Mouse (Mus musculus): ENCODE measurements around the gene Ss18l1. TPM values are rescaled to one million over a fixed set of nuclear protein-coding genes. Genes with fewer than 3 reads are reported as not detected.

Ss18l1 gene
- polyA plus RNA-seq, 1 experiment from 2014 or later: 5.5 TPM

GRCm38 (mm10) chr2:180013686-180014085 is 28.6 kb upstream of the Ss18l1 start:
- Histone ChIP-seq H3K27ac (replicated peaks; ENCODE audit: low read depth, low read length) (no peak overlapping the region), H3K4me2 (ENCODE audit: low read depth, severe bottlenecking) (no peak overlapping the region), H3K4me3 (ENCODE audit: low read depth, low read length) (no peak overlapping the region), H3K9me3 (ENCODE audit: control insufficient read depth, low read length) (no peaks in the 10 kb centered on the region), H3K36me3 (ENCODE audit: control insufficient read depth, insufficient read depth, low read length) (no peaks in the 10 kb centered on the region), H3K27me3 (ENCODE audit: control insufficient read depth, insufficient read depth, low read length) (no peaks in the 10 kb centered on the region), H3K9ac (ENCODE audit: low read length) (no peak overlapping the region), H3K4me1 (ENCODE audit: control insufficient read depth, insufficient read depth, low read length) (peaks cover 2% of the 10 kb centered on the region; the same call in 1 of the 2 replicates)
- DNase-seq (ENCODE audit: low spot score) (no peak), ATAC-seq (ENCODE audit: insufficient number of reproducible peaks, low FRiP score, low TSS enrichment, low read depth) (no peak)
- 93% methylated on average over 7 of the region's 7 CpGs for WGBS

- Histone ChIP-seq H3K4me3 (ENCODE audit: low read depth, low read length) (no peak overlapping the region), H3K27me3 (ENCODE audit: control insufficient read depth, insufficient read depth, low read length) (peaks cover 8% of the 10 kb centered on the region; the same call in 1 of the 2 replicates), H3K36me3 (ENCODE audit: control insufficient read depth, insufficient read depth, low read length) (no peaks in the 10 kb centered on the region), H3K4me2 (ENCODE audit: low read depth, severe bottlenecking) (no peak overlapping the region), H3K9me3 (ENCODE audit: control insufficient read depth, low read length) (no peaks in the 10 kb centered on the region), H3K27ac (replicated peaks; ENCODE audit: low read depth, low read length) (no peak overlapping the region), H3K9ac (ENCODE audit: low read length) (no peak overlapping the region), H3K4me1 (ENCODE audit: control insufficient read depth, insufficient read depth, low read length) (peaks cover 2% of the 10 kb centered on the region; the same call in 1 of the 2 replicates)
- 86% methylated on average over 4 of the region's 4 CpGs for WGBS
- DNase-seq (ENCODE audit: low spot score) (no peak), ATAC-seq (ENCODE audit: insufficient number of reproducible peaks, low FRiP score, low TSS enrichment, low read depth) (no peak)
Measured at GRCm38 (mm10) chr2:180017632-180018031, 24.7 kb upstream of the Ss18l1 start.

- Histone ChIP-seq H3K27ac (replicated peaks; ENCODE audit: low read depth, low read length) (no peak overlapping the region), H3K4me2 (ENCODE audit: low read depth, severe bottlenecking) (no peak overlapping the region), H3K9ac (ENCODE audit: low read length) (no peak overlapping the region), H3K9me3 (ENCODE audit: control insufficient read depth, low read length) (no peaks in the 10 kb centered on the region), H3K27me3 (ENCODE audit: control insufficient read depth, insufficient read depth, low read length) (peaks cover 16% of the 10 kb centered on the region), H3K4me3 (ENCODE audit: low read depth, low read length) (no peak overlapping the region), H3K4me1 (ENCODE audit: control insufficient read depth, insufficient read depth, low read length) (peaks cover 2% of the 10 kb centered on the region; the same call in 1 of the 2 replicates), H3K36me3 (ENCODE audit: control insufficient read depth, insufficient read depth, low read length) (no peaks in the 10 kb centered on the region)
- no peak for DNase-seq (ENCODE audit: low spot score)
- ATAC-seq (ENCODE audit: insufficient number of reproducible peaks, low FRiP score, low TSS enrichment, low read depth): no peak
- WGBS: 74% methylated on average over 9 of the region's 9 CpGs
Measured at GRCm38 (mm10) chr2:180018573-180018972, 23.7 kb upstream of the Ss18l1 start.

GRCm38 (mm10) chr2:180020091-180020661 is 22.1 kb upstream of the Ss18l1 start:
- no peaks in the 10 kb centered on the region for H3K36me3 ChIP-seq (ENCODE audit: control insufficient read depth, insufficient read depth, low read length)
- peaks cover 1% of the 10 kb centered on the region; the same call in 1 of the 2 replicates for H3K4me1 ChIP-seq (ENCODE audit: control insufficient read depth, insufficient read depth, low read length)
- DNase-seq (ENCODE audit: low spot score): no peak
- H3K27me3 ChIP-seq (ENCODE audit: control insufficient read depth, insufficient read depth, low read length): peaks cover 16% of the 10 kb centered on the region
- H3K4me3 ChIP-seq (ENCODE audit: low read depth, low read length): no peak overlapping the region
- H3K9me3 ChIP-seq (ENCODE audit: control insufficient read depth, low read length): no peaks in the 10 kb centered on the region
- no peak overlapping the region for H3K4me2 ChIP-seq (ENCODE audit: low read depth, severe bottlenecking)
- no peak for ATAC-seq (ENCODE audit: insufficient number of reproducible peaks, low FRiP score, low TSS enrichment, low read depth)
- 76% methylated on average over 7 of the region's 7 CpGs for WGBS
- no peak overlapping the region for H3K27ac ChIP-seq (replicated peaks; ENCODE audit: low read depth, low read length)
- no peak overlapping the region for H3K9ac ChIP-seq (ENCODE audit: low read length)

- 78% methylated on average over 8 of the region's 8 CpGs for WGBS
- H3K4me2 ChIP-seq (ENCODE audit: low read depth, severe bottlenecking): no peak overlapping the region
- H3K27me3 ChIP-seq (ENCODE audit: control insufficient read depth, insufficient read depth, low read length): peaks cover 16% of the 10 kb centered on the region
- H3K4me3 ChIP-seq (ENCODE audit: low read depth, low read length): no peak overlapping the region
- no peak overlapping the region for H3K9ac ChIP-seq (ENCODE audit: low read length)
- peaks cover under 1% of the 10 kb centered on the region for H3K4me1 ChIP-seq (ENCODE audit: control insufficient read depth, insufficient read depth, low read length)
- no peak overlapping the region for H3K27ac ChIP-seq (replicated peaks; ENCODE audit: low read depth, low read length)
- H3K36me3 ChIP-seq (ENCODE audit: control insufficient read depth, insufficient read depth, low read length): no peaks in the 10 kb centered on the region
- ATAC-seq (ENCODE audit: insufficient number of reproducible peaks, low FRiP score, low TSS enrichment, low read depth): no peak
- no peak for DNase-seq (ENCODE audit: low spot score)
- no peaks in the 10 kb centered on the region for H3K9me3 ChIP-seq (ENCODE audit: control insufficient read depth, low read length)
Measured at GRCm38 (mm10) chr2:180020919-180021318, 21.4 kb upstream of the Ss18l1 start.

- Histone ChIP-seq H3K4me2 (ENCODE audit: low read depth, severe bottlenecking) (no peak overlapping the region), H3K4me3 (ENCODE audit: low read depth, low read length) (no peak overlapping the region), H3K9me3 (ENCODE audit: control insufficient read depth, low read length) (no peaks in the 10 kb centered on the region), H3K36me3 (ENCODE audit: control insufficient read depth, insufficient read depth, low read length) (peaks cover 2% of the 10 kb centered on the region; the same call in 1 of the 2 replicates), H3K4me1 (ENCODE audit: control insufficient read depth, insufficient read depth, low read length) (peaks cover 19% of the 10 kb centered on the region), H3K9ac (ENCODE audit: low read length) (no peak overlapping the region), H3K27ac (replicated peaks; ENCODE audit: low read depth, low read length) (no peak overlapping the region), H3K27me3 (ENCODE audit: control insufficient read depth, insufficient read depth, low read length) (peaks cover 16% of the 10 kb centered on the region)
- ATAC-seq (ENCODE audit: insufficient number of reproducible peaks, low FRiP score, low TSS enrichment, low read depth) (no peak), DNase-seq (ENCODE audit: low spot score) (no peak)
- 64% methylated on average over 6 of the region's 6 CpGs for WGBS
Measured at GRCm38 (mm10) chr2:180022751-180023150, 19.6 kb upstream of the Ss18l1 start.

- under 1% methylated on average over 57 of the region's 80 CpGs for WGBS
- Histone ChIP-seq H3K4me3 (ENCODE audit: low read depth, low read length) (peak within 1 kb of the TSS; percentile 99), H3K9ac (ENCODE audit: low read length) (peak within 1 kb of the TSS; percentile 98)
Measured at GRCm38 (mm10) chr2:180024401-180025098, 17.8 kb upstream of the Ss18l1 start, which contains the start of gene Lsm14b. Gene Lsm14b (plus strand): TSS chr2:180024987.

GRCm38 (mm10) chr2:180025135-180025860 is 17.0 kb upstream of the Ss18l1 start:
- peak overlapping the region; percentile 99 for H3K4me3 ChIP-seq (ENCODE audit: low read depth, low read length)
- peaks cover 16% of the 10 kb centered on the region for H3K27me3 ChIP-seq (ENCODE audit: control insufficient read depth, insufficient read depth, low read length)
- no peak for DNase-seq (ENCODE audit: low spot score)
- ATAC-seq (ENCODE audit: insufficient number of reproducible peaks, low FRiP score, low TSS enrichment, low read depth): peak; percentile 13
- WGBS: under 1% methylated on average over 82 of the region's 84 CpGs
- peaks cover 6% of the 10 kb centered on the region; the same call in 1 of the 2 replicates for H3K36me3 ChIP-seq (ENCODE audit: control insufficient read depth, insufficient read depth, low read length)
- H3K9me3 ChIP-seq (ENCODE audit: control insufficient read depth, low read length): no peaks in the 10 kb centered on the region
- peak overlapping the region; percentile 98 for H3K9ac ChIP-seq (ENCODE audit: low read length)
- peak overlapping the region; percentile 82 for H3K27ac ChIP-seq (replicated peaks; ENCODE audit: low read depth, low read length)
- peaks cover 21% of the 10 kb centered on the region for H3K4me1 ChIP-seq (ENCODE audit: control insufficient read depth, insufficient read depth, low read length)
- H3K4me2 ChIP-seq (ENCODE audit: low read depth, severe bottlenecking): peak overlapping the region; percentile 88

More at GRCm38 (mm10) chr2:180024401-180025098, 17.8 kb upstream of the Ss18l1 start, which contains the start of gene Lsm14b:
- Histone ChIP-seq H3K27ac (replicated peaks; ENCODE audit: low read depth, low read length) (peak within 1 kb of the TSS; percentile 82), H3K27me3 (ENCODE audit: control insufficient read depth, insufficient read depth, low read length) (peaks cover 16% of the 10 kb centered on the region), H3K4me1 (ENCODE audit: control insufficient read depth, insufficient read depth, low read length) (peaks cover 21% of the 10 kb centered on the region), H3K4me2 (ENCODE audit: low read depth, severe bottlenecking) (peak within 1 kb of the TSS; percentile 88), H3K36me3 (ENCODE audit: control insufficient read depth, insufficient read depth, low read length) (peaks cover 6% of the 10 kb centered on the region; the same call in 1 of the 2 replicates), H3K9me3 (ENCODE audit: control insufficient read depth, low read length) (no peaks in the 10 kb centered on the region)
- DNase-seq (ENCODE audit: low spot score) (peak; percentile 99), ATAC-seq (ENCODE audit: insufficient number of reproducible peaks, low FRiP score, low TSS enrichment, low read depth) (peak; percentile 93)
